Mouse (Mus musculus): ENCODE results near the gene Gm21972.

The Gm21972 gene

DNA sequence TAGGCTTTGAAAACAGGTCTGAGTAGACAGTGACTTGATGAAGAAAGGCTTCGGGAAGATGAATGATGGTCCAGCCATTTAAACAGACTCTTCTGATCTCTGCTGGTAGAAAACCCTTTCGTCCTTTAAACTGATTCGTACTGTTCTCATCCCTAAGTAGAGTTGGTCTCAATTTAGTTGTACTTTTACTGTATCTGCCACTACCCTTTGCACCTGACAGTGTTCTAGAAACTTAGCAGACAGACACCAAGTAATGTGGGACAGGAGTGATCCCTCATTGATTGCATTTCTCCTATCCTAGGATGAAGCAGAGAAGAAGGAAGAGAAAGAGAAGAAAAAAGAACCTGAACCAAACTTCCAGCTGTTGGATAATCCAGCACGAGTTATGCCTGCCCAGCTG, at the start of gene Gm21972:
TSS of gene Gm21972 (plus strand) at position 301 of the 400 bp plus-strand sequence.
- no peak for DNase-seq (ENCODE audit: extremely low read depth, insufficient read length, low spot score)

- no peak for DNase-seq (ENCODE audit: extremely low read depth, insufficient read length, low spot score)
Measured at GRCm38 (mm10) chr1:86094413-86094812, 39.0 kb upstream of the Gm21972 start.

- no peak for DNase-seq (ENCODE audit: extremely low read depth, insufficient read length, low spot score)
Measured at GRCm38 (mm10) chr1:86105054-86105453, 28.4 kb upstream of the Gm21972 start.

- DNase-seq (ENCODE audit: extremely low read depth, insufficient read length, low spot score), result no peak
Measured at GRCm38 (mm10) chr1:86111779-86112178, 21.7 kb upstream of the Gm21972 start, which contains the start of gene Htr2b. TSS of gene Htr2b (minus strand) at chr1:86111970.

- no peak for DNase-seq (ENCODE audit: extremely low read depth, insufficient read length, low spot score)
Measured at GRCm38 (mm10) chr1:86114141-86114540, 19.3 kb upstream of the Gm21972 start.

- DNase-seq (ENCODE audit: extremely low read depth, insufficient read length, low spot score), result no peak
Measured at GRCm38 (mm10) chr1:86119549-86119948, 13.9 kb upstream of the Gm21972 start.

- DNase-seq (ENCODE audit: extremely low read depth, insufficient read length, low spot score), result no peak
Measured at GRCm38 (mm10) chr1:86126036-86126435, 7.4 kb upstream of the Gm21972 start.

GRCm38 (mm10) chr1:86135315-86135714, 1.9 kb downstream of the Gm21972 start:
- no peak for DNase-seq (ENCODE audit: extremely low read depth, insufficient read length, low spot score)

GRCm38 (mm10) chr1:86141081-86141480, 7.6 kb downstream of the Gm21972 start:
- DNase-seq (ENCODE audit: extremely low read depth, insufficient read length, low spot score), result no peak

DNA sequence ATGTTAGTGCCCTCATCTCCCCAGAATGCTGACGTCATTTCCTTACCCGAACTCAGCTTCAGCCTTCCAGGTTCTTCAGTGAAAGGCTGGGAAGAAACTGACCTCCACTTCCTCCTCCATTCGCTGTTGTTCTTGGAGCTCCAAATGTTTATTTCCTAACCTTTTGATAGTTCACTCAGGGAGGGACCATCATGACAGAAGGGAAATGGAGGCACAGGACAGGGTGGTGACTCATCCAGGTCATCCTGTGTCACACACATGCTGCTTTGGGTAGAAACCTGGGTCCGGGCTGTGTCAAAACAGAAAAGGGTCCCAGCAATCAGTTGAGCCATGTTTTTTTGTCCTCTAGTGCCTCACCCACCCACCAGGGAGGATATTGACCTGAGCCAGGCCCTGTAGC, 9.7 kb downstream of the Gm21972 start:
- no peak for DNase-seq (ENCODE audit: extremely low read depth, insufficient read length, low spot score)

- DNase-seq (ENCODE audit: extremely low read depth, insufficient read length, low spot score), result no peak
Measured at GRCm38 (mm10) chr1:86144001-86144944, 10.8 kb downstream of the Gm21972 start.

GRCm38 (mm10) chr1:86146293-86146692, 12.9 kb downstream of the Gm21972 start:
- DNase-seq (ENCODE audit: extremely low read depth, insufficient read length, low spot score), result no peak

DNA sequence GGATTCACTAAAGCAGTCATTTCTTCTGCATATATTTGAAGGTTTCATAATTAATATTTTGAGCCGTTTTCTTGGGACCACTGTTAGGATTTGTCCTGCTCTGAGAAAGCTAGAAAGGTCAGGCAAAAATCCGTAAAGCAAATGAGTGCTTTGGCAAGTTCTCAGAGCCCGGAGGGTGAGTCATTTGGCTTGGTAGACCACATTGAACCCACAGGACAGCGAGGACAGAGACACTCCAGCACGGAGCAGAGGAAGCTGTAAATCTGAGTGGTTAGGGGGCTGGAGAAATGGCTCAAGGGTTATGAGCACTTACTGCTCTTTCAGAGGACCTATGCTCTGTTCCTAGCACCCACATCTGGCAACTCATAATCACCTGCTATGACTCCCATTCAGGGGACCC, 14.1 kb downstream of the Gm21972 start:
- DNase-seq (ENCODE audit: extremely low read depth, insufficient read length, low spot score), result peak; percentile 67

DNA sequence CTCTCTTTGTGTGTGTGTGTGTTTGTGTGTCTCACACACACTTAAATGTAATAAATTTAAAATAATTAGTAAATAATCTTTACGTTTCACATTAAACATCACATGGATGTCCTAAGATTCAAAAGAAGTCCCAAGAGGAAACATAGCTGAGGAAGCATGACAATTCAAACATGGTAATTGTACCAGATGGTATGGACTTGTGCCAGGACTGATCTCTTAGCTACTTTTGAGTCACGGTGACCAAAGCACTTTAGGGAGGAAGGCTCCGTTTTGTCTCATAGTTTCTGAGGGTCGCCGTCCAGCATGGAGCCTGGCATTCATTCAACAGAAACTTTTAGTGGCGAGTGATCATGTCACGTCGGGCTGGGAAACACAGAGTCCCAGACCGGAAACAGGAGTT, 14.7 kb downstream of the Gm21972 start:
- peak; percentile 54 for DNase-seq (ENCODE audit: extremely low read depth, insufficient read length, low spot score)

DNA sequence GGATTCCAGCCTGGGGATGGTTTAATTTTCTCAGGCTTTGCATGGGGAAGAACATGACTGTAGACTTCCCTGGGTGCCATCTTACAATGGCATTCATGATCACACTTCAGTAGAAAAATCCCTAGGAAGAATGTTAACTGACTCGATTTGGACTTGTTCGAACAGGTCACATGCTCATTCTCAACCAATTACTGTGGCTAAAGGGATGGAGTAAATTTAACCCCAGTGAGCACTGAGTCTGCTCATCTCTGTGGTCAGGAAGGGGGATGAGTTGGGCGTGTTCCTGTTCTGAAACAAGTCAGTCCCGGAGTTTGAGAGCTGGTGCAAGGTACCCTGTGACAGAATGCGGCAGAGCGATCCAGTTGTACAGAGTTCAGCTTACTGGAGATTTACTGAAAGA, 17.5 kb downstream of the Gm21972 start:
- DNase-seq (ENCODE audit: extremely low read depth, insufficient read length, low spot score), result peak; percentile 59

DNA sequence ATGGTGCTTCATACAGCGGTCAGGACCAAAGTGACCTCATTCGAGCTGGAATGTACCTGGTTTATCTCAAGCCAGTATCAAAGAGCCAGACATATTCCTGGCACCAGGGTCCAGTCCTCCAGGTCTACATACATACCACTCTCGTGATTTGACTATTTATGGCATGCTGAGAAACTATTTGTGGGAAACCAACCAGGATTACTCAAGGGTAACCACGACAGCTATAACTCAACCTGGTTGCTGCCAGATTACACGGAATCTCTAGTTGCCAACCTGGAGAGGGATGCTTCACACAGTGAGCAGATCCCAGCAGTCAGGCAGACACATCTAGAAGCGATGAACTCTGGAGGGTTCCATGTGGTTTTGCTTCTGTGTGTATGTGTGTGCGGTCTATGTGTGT, 17.9 kb downstream of the Gm21972 start:
- peak; percentile 54 for DNase-seq (ENCODE audit: extremely low read depth, insufficient read length, low spot score)

- no peak for DNase-seq (ENCODE audit: extremely low read depth, insufficient read length, low spot score)
Measured at GRCm38 (mm10) chr1:86152618-86153017, 19.2 kb downstream of the Gm21972 start.

GRCm38 (mm10) chr1:86154133-86154823, 20.8 kb downstream of the Gm21972 start, which contains the start of gene Armc9:
TSS of gene Armc9 (plus strand) at chr1:86154780.
- peak; percentile 92 for DNase-seq (ENCODE audit: extremely low read depth, insufficient read length, low spot score)

- DNase-seq (ENCODE audit: extremely low read depth, insufficient read length, low spot score), result no peak
Measured at GRCm38 (mm10) chr1:86154824-86155164, 21.4 kb downstream of the Gm21972 start.

GRCm38 (mm10) chr1:86156075-86156474, 22.6 kb downstream of the Gm21972 start:
- DNase-seq (ENCODE audit: extremely low read depth, insufficient read length, low spot score), result no peak

DNA sequence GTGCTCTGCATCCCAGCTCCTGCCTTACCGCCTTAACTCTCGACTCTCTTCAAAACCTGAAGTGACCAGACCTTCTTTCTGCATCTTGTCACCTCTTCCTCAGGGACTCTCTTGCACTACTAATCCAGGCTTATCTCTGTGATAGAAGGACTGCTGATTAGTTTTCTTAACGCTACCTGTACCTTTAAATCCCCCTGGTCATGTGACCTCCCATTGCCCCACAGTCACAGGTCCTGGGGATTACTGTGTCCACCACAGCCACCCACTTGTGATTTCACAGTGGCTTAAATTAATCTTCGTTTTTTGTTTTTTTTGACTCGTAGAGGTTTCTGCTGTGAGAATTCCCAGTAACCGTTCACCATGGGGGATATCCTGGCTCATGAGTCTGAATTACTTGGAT, 23.2 kb downstream of the Gm21972 start:
- no peak for DNase-seq (ENCODE audit: extremely low read depth, insufficient read length, low spot score)

- DNase-seq (ENCODE audit: extremely low read depth, insufficient read length, low spot score), result no peak
Measured at GRCm38 (mm10) chr1:86160059-86160458, 26.6 kb downstream of the Gm21972 start.

Data from 3134 (cell line).